Mouse (Mus musculus) testis, adult 2 months (tissue): ENCODE data around the gene Vwce.

Experiments used
- CTCF ChIP-seq: fragments of 200-500 bp; IDR thresholded peaks from 2 replicates; pipeline ENCODE4 v1.5.1; 2012; ENCODE audit warnings: low read depth, mild to moderate bottlenecking, inconsistent platforms, low read length, moderate library complexity; ENCODE audit not compliant: control insufficient read depth, insufficient read depth, insufficient replicate concordance
- POLR2A ChIP-seq: fragments of 200-500 bp; IDR thresholded peaks from 2 replicates; pipeline ENCODE4 v1.6.1; 2012; ENCODE audit warnings: low read depth, mild to moderate bottlenecking, inconsistent platforms, low read length, moderate library complexity; ENCODE audit not compliant: control insufficient read depth

DNA sequence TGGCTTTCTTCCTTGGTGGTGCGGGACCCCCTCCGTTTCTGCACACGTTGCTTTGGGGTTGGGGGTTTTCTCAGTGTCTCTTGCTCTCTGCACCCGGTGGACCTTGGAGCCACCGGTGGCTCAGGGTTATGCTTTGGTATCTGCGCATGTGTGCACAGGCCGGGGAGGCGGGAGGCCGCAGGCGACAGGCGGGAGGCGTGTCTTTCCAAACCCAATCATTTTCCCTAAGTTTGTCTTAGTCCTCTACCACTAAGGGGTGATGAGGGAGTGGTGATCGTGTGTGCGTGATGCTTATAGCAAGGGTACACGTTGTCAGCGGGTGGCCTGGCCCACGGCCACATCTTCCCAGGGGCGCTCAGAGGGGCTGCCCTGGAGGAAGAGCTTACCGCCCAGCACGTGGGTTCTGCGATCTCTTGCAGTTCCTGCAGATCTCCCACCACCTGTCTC lies 882 bp downstream of the Vwce start:
- TF ChIP-seq CTCF (no peak), POLR2A (no peak)
